Mouse (Mus musculus) sigmoid colon, adult 10 weeks (tissue): ENCODE results near the gene Robo1. TPM values are rescaled to one million over a fixed set of nuclear protein-coding genes. Genes with fewer than 3 reads are reported as not detected.

ENCODE experiments used
- polyA plus RNA-seq: library from polyadenylated mRNA; stranded (reverse); fragments of 350-450 nt; fragmentation: Illumina TruSeq; extraction: RNeasy Lipid Tissue Mini Kit (QIAGEN cat#74804); gene quantifications from one replicate; pipeline ENCODE4 v1.2.3, GENCODE M21; 2014; ENCODE audit warnings: low read depth, low replicate concordance

The Robo1 gene
- polyA plus RNA-seq = 7.3 TPM

GRCm38 (mm10) chr16:72307537-72308330 lies at the start of gene Robo1:
TSS of gene Robo1 (plus strand) at chr16:72308306.

